Mouse (Mus musculus): Measurements from ENCODE around the gene Nrtn. TPM values are rescaled to one million over a fixed set of nuclear protein-coding genes. Genes with fewer than 3 reads are reported as not detected.

Gene Nrtn
- polyA plus RNA-seq, 1 experiment from 2014 or later, result 32.4 TPM

DNA sequence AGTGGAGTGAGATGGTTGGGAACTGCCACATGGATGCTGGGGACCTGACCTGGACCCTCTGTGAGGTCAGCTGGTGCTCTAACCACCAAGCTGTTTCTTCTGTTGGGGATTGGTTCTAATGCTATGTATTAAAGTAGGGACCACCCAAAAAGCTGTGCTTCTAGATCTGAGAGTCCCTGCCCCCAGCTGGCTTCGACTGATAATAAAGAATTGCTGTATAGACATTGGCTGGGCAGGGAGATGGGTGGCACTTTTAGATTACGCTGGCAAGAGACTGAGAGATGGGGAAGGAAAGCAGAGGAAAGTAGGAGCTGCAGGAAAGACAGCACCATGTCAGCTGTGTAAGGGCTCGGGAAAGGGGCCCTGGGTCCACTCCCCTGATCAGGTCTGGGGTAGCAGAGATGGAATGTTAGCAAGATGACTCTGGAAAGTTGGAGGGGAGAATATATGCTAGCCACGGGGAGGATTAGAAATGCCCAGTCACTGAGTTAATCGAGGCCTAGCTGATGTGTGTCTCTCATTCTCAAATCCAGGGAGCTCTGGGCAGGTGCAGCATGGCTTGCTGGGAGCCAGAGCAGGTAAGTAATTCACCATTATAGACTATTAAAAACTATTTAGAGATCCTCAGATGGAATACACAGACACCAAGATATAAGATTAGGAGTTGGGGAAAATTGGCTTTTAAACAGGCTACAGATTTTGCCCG, 36.4 kb upstream of the Nrtn start:
- Histone ChIP-seq H3K9ac (ENCODE audit: low read length) (no peak overlapping the region), H3K27me3 (ENCODE audit: control insufficient read depth, insufficient read depth, low read length) (no peaks in the 10 kb centered on the region), H3K4me1 (replicated peaks; ENCODE audit: control insufficient read depth, insufficient read depth) (no peaks in the 10 kb centered on the region), H3K36me3 (ENCODE audit: control insufficient read depth, insufficient read depth, low read length) (no peaks in the 10 kb centered on the region; the same call in 1 of the 2 replicates), H3K27ac (replicated peaks) (no peak overlapping the region), H3K9me3 (ENCODE audit: control insufficient read depth, low read length) (no peaks in the 10 kb centered on the region), H3K4me2 (replicated peaks; ENCODE audit: low read depth) (no peak overlapping the region), H3K4me3 (ENCODE audit: low read depth, low read length) (no peak overlapping the region)
- no peak for TF ChIP-seq CTCF (IDR thresholded peaks at IDR 0.05; ENCODE audit: low read depth)
- no peak for TF ChIP-seq EP300 (optimal IDR thresholded peaks at IDR 0.05)
- no peak for ATAC-seq (ENCODE audit: low FRiP score, low TSS enrichment)
- WGBS, result 71% methylated on average over 6 of the region's 6 CpGs
- DNase-seq (ENCODE audit: low spot score), result no peak

DNA sequence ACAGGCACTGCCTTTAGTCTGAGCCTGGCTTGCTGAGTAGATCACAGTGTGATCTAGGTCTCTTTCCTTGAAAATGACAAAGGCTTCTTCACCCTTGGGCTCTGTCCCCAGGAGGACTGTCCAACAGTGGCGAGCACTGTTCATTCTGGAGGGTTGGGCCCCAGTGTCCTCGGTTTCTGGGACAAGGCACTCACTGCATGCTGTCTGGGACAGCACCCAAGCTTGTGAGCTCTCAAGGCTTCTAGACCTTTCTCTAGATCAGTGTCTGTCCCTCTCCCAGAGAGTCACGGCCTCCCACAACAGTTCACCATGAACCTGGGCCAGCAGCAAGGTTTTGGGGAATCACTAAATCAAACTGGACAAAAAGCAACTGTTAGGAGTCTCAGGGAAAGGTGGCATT, 35.3 kb upstream of the Nrtn start:
- no peak for DNase-seq (ENCODE audit: low spot score)
- Histone ChIP-seq H3K9ac (ENCODE audit: low read length) (no peak overlapping the region), H3K4me2 (replicated peaks; ENCODE audit: low read depth) (no peak overlapping the region), H3K4me1 (replicated peaks; ENCODE audit: control insufficient read depth, insufficient read depth) (no peaks in the 10 kb centered on the region), H3K36me3 (ENCODE audit: control insufficient read depth, insufficient read depth, low read length) (no peaks in the 10 kb centered on the region), H3K27ac (replicated peaks) (no peak overlapping the region), H3K9me3 (ENCODE audit: control insufficient read depth, low read length) (no peaks in the 10 kb centered on the region), H3K27me3 (ENCODE audit: control insufficient read depth, insufficient read depth, low read length) (no peaks in the 10 kb centered on the region), H3K4me3 (ENCODE audit: low read depth, low read length) (no peak overlapping the region)
- 83% methylated on average over 3 of the region's 3 CpGs for WGBS
- TF ChIP-seq EP300 (optimal IDR thresholded peaks at IDR 0.05), result no peak
- no peak for TF ChIP-seq CTCF (IDR thresholded peaks at IDR 0.05; ENCODE audit: low read depth)
- no peak for ATAC-seq (ENCODE audit: low FRiP score, low TSS enrichment)

DNA sequence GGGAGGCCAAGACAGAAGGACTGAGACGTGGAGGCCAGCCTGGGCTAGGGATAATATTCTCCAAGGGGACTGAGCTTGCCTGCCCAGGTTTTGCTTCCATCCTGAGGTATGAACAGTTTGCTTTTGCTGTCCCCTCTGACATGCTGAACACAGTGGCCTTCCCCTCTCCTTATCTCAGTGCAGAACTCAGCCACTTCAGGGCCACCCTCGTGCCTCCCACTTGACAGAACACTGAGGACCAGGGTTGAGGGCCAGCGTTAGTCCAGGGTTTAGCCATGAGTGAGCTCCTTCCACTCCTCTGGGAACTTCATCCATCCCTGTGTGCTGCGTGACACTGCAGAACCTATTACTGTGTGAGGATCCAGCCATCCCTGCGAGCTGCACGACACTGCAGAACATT, 32.0 kb upstream of the Nrtn start:
- Histone ChIP-seq H3K9ac (ENCODE audit: low read length) (no peak overlapping the region), H3K36me3 (ENCODE audit: control insufficient read depth, insufficient read depth, low read length) (no peaks in the 10 kb centered on the region), H3K9me3 (ENCODE audit: control insufficient read depth, low read length) (no peaks in the 10 kb centered on the region), H3K4me1 (replicated peaks; ENCODE audit: control insufficient read depth, insufficient read depth) (no peaks in the 10 kb centered on the region), H3K4me3 (ENCODE audit: low read depth, low read length) (no peak overlapping the region), H3K27ac (replicated peaks) (no peak overlapping the region), H3K27me3 (ENCODE audit: control insufficient read depth, insufficient read depth, low read length) (no peaks in the 10 kb centered on the region), H3K4me2 (replicated peaks; ENCODE audit: low read depth) (no peak overlapping the region)
- DNase-seq (ENCODE audit: low spot score), result no peak
- TF ChIP-seq CTCF (IDR thresholded peaks at IDR 0.05; ENCODE audit: low read depth) (no peak), EP300 (optimal IDR thresholded peaks at IDR 0.05) (no peak)
- no peak for ATAC-seq (ENCODE audit: low FRiP score, low TSS enrichment)
- 84% methylated on average over 6 of the region's 6 CpGs for WGBS

DNA sequence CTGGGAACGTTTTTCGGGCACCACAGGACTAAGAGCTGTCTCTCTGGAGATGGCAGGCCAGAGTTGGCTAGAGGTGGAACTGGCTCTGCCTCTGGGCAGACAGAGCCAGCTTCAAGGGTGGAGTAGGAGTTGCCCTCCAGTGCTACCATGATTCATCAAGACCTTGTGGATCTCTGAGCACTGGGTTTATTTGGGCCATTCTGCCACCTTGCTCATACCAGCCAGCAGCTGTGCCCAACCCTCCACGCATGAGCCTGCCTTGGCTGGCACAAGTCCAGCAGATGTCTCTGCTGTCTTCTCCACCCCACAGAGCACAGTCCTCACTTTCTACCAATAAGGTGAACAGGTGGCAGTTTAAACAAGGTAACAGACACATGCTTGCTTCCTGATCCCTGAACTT, 31.6 kb upstream of the Nrtn start:
- WGBS, result 52% methylated on average over 3 of the region's 3 CpGs
- TF ChIP-seq CTCF (IDR thresholded peaks at IDR 0.05; ENCODE audit: low read depth) (no peak), EP300 (optimal IDR thresholded peaks at IDR 0.05) (no peak)
- DNase-seq (ENCODE audit: low spot score), result no peak
- no peak overlapping the region for H3K4me3 ChIP-seq (ENCODE audit: low read depth, low read length)
- no peaks in the 10 kb centered on the region for H3K36me3 ChIP-seq (ENCODE audit: control insufficient read depth, insufficient read depth, low read length)
- H3K27ac ChIP-seq (replicated peaks), result no peak overlapping the region
- ATAC-seq (ENCODE audit: low FRiP score, low TSS enrichment), result peak; percentile 34; the same call in 1 of the 2 replicates
- H3K4me2 ChIP-seq (replicated peaks; ENCODE audit: low read depth), result no peak overlapping the region
- no peak overlapping the region for H3K9ac ChIP-seq (ENCODE audit: low read length)
- no peaks in the 10 kb centered on the region for H3K4me1 ChIP-seq (replicated peaks; ENCODE audit: control insufficient read depth, insufficient read depth)
- H3K9me3 ChIP-seq (ENCODE audit: control insufficient read depth, low read length), result no peaks in the 10 kb centered on the region
- H3K27me3 ChIP-seq (ENCODE audit: control insufficient read depth, insufficient read depth, low read length), result no peaks in the 10 kb centered on the region

DNA sequence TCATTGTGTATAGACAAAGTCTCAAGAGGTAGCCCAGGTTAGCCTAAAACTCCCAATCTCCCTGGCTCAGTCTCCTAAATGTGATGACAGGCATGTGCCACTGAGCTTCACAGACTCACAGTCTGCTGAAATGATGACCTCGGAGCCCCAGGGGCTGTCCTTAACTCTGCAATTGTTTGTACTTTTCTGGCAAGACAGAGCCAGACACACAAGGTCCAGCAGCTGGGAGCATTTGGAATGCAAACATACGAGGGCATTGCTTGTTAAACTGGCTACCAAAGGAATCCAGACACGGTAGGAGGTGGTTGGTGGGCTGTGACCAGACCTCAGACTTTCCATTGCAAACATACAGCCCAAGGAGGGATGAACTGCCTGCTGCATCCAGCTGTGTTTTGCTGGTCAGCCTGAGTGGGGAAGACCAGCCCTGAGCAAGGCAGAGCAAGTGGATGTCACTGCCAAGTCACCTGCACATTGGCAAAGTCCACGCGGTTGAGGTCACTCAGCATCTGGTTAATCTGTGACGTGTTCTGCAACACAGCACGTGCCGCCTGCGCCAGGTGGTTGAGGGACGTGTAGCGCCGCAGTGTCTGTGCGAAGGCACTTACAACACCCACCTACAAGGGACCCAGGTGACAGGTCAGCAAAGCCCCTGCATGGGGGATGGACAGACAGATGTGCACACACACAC, 23.1 kb upstream of the Nrtn start:
- Histone ChIP-seq H3K9ac (ENCODE audit: low read length) (no peak overlapping the region), H3K4me2 (replicated peaks; ENCODE audit: low read depth) (no peak overlapping the region), H3K4me1 (replicated peaks; ENCODE audit: control insufficient read depth, insufficient read depth) (no peaks in the 10 kb centered on the region), H3K36me3 (ENCODE audit: control insufficient read depth, insufficient read depth, low read length) (peaks cover 6% of the 10 kb centered on the region; the same call in 1 of the 2 replicates), H3K27ac (replicated peaks) (no peak overlapping the region), H3K9me3 (ENCODE audit: control insufficient read depth, low read length) (no peaks in the 10 kb centered on the region), H3K4me3 (ENCODE audit: low read depth, low read length) (no peak overlapping the region), H3K27me3 (ENCODE audit: control insufficient read depth, insufficient read depth, low read length) (no peaks in the 10 kb centered on the region)
- ATAC-seq (ENCODE audit: low FRiP score, low TSS enrichment), result no peak
- no peak for DNase-seq (ENCODE audit: low spot score)
- TF ChIP-seq CTCF (IDR thresholded peaks at IDR 0.05; ENCODE audit: low read depth) (no peak), EP300 (optimal IDR thresholded peaks at IDR 0.05) (no peak)
- WGBS, result 70% methylated on average over 13 of the region's 13 CpGs

DNA sequence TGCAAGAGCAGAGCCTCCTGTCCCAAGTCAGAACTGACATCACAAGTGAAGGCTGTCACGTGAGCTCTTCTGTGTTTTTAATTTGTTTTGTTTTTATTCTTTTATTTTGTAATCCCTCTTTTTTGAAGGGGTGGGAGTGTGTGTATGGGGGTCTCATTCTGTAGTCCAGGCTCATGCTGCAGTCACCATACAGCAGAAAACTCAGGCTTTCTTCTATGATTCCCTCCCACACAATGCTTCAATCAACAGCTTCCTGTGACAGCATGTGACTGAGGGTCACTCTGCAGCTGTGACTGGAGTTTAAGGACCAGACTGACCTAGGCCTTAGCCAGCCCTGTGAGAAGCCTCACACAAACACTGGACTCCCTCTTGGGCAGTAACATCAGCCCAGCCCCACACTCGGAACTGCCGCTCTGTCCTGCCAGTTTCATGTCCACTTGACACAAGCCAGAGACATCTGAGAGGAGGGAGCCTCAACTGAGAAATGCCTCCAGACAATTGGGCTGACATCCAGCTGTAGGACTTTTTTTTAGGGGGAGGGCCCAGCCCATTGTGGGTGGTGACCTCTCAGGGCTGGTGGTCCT, 21.5 kb upstream of the Nrtn start:
- WGBS, result 61% methylated on average over 3 of the region's 3 CpGs
- no peak overlapping the region for H3K9ac ChIP-seq (ENCODE audit: low read length)
- H3K4me1 ChIP-seq (replicated peaks; ENCODE audit: control insufficient read depth, insufficient read depth), result no peaks in the 10 kb centered on the region
- no peak for TF ChIP-seq CTCF (IDR thresholded peaks at IDR 0.05; ENCODE audit: low read depth)
- no peak overlapping the region for H3K4me2 ChIP-seq (replicated peaks; ENCODE audit: low read depth)
- H3K9me3 ChIP-seq (ENCODE audit: control insufficient read depth, low read length), result no peaks in the 10 kb centered on the region
- DNase-seq (ENCODE audit: low spot score) (no peak), ATAC-seq (ENCODE audit: low FRiP score, low TSS enrichment) (peak; percentile 49; the same call in 1 of the 2 replicates)
- no peaks in the 10 kb centered on the region for H3K27me3 ChIP-seq (ENCODE audit: control insufficient read depth, insufficient read depth, low read length)
- H3K36me3 ChIP-seq (ENCODE audit: control insufficient read depth, insufficient read depth, low read length), result peaks cover 6% of the 10 kb centered on the region; the same call in 1 of the 2 replicates
- no peak overlapping the region for H3K4me3 ChIP-seq (ENCODE audit: low read depth, low read length)
- peak overlapping the region; percentile 56 for H3K27ac ChIP-seq (replicated peaks)
